Mouse (Mus musculus): ENCODE results near the gene Imp3. TPM values are rescaled to one million over a fixed set of nuclear protein-coding genes. Genes with fewer than 3 reads are reported as not detected.
A peak's percentile ranks its signal among the peaks of the same experiment; 100 is the strongest.

Imp3 gene
- 106 and 108 TPM in 2 replicates for total RNA-seq (2012; rRNA removed)

- H3K36me3 ChIP-seq (ENCODE audit: control insufficient read depth, insufficient read depth, low read length, poor library complexity, severe bottlenecking): no peaks in the 10 kb centered on the region
- peak; percentile 97 for DNase-seq (ENCODE audit: low read depth, low spot score)
- no peaks in the 10 kb centered on the region for H3K9me3 ChIP-seq (ENCODE audit: control insufficient read depth, insufficient read depth, low read depth, low read length)
- H3K4me3 ChIP-seq (ENCODE audit: insufficient read depth in 1 of 2, low read depth in 1 of 2, low read length in 2 of 2, poor library complexity in 1 of 2, severe bottlenecking in 1 of 2): peak within 1 kb of the TSS; percentile 87 to 96
- peak within 1 kb of the TSS; percentile 55 for H3K27ac ChIP-seq (ENCODE audit: insufficient read depth, low read depth, low read length, poor library complexity, severe bottlenecking)
- TF ChIP-seq CHD2 (IDR thresholded peaks at IDR 0.05; ENCODE audit: low read depth, low read length): peak; percentile 32; the same call in 1 of the 2 replicates
- TF ChIP-seq ZNF384 (IDR thresholded peaks at IDR 0.05; ENCODE audit: low read depth, low read length): no peak
- H3K4me1 ChIP-seq (ENCODE audit: control insufficient read depth in 2 of 2, insufficient read depth in 2 of 2, low read length in 2 of 2, poor library complexity in 1 of 2): peaks cover 0 to 4% of the 10 kb centered on the region in 2 experiments; a peak in 1 of 4 replicates
- in situ Hi-C loops (cut with MboI; ENCODE audit: low sequenced_read_pairs in 2 of 2, unreplicated experiment in 2 of 2): no loop called here
- H3K9ac ChIP-seq (ENCODE audit: insufficient read depth, low read depth, low read length, poor library complexity, severe bottlenecking): peak within 1 kb of the TSS; percentile 94
Observed at GRCm38 (mm10) chr9:56937223-56938160, at the start of gene Imp3. Gene Imp3 (plus strand): TSS chr9:56937475.

- Histone ChIP-seq H3K9ac (ENCODE audit: insufficient read depth, low read depth, low read length, poor library complexity, severe bottlenecking) (no peak overlapping the region), H3K36me3 (ENCODE audit: control insufficient read depth, insufficient read depth, low read length, poor library complexity, severe bottlenecking) (no peaks in the 10 kb centered on the region), H3K4me3 (ENCODE audit: insufficient read depth in 1 of 2, low read depth in 1 of 2, low read length in 2 of 2, poor library complexity in 1 of 2, severe bottlenecking in 1 of 2) (no peak overlapping the region), H3K4me1 (ENCODE audit: control insufficient read depth in 2 of 2, insufficient read depth in 2 of 2, low read length in 2 of 2, poor library complexity in 1 of 2) (peaks cover 0 to 3% of the 10 kb centered on the region in 2 experiments; a peak in 1 of 4 replicates), H3K27ac (ENCODE audit: insufficient read depth, low read depth, low read length, poor library complexity, severe bottlenecking) (no peak overlapping the region), H3K9me3 (ENCODE audit: control insufficient read depth, insufficient read depth, low read depth, low read length) (no peaks in the 10 kb centered on the region)
- in situ Hi-C loops (cut with MboI; ENCODE audit: low sequenced_read_pairs in 2 of 2, unreplicated experiment in 2 of 2): no loop called here
- no peak for DNase-seq (ENCODE audit: low read depth, low spot score)
- TF ChIP-seq HCFC1 (IDR thresholded peaks at IDR 0.05; ENCODE audit: borderline replicate concordance, insufficient read depth, low read length): no peak
- TF ChIP-seq CHD2 (IDR thresholded peaks at IDR 0.05; ENCODE audit: low read depth, low read length): no peak
- TF ChIP-seq ZNF384 (IDR thresholded peaks at IDR 0.05; ENCODE audit: low read depth, low read length): no peak
- TF ChIP-seq ZC3H11A (IDR thresholded peaks at IDR 0.05; ENCODE audit: borderline replicate concordance, low read depth, low read length): no peak
- no peak for TF ChIP-seq MAFK (IDR thresholded peaks at IDR 0.05; ENCODE audit: insufficient read depth, low read depth, low read length)
Observed at GRCm38 (mm10) chr9:56887581-56887980, 49.7 kb upstream of the Imp3 start.

GRCm38 (mm10) chr9:56889817-56890216, 47.5 kb upstream of the Imp3 start:
- TF ChIP-seq ZC3H11A (IDR thresholded peaks at IDR 0.05; ENCODE audit: borderline replicate concordance, low read depth, low read length) (0 out of 2 replicates have a peak, but pooled peaks have one; percentile 26), MAFK (IDR thresholded peaks at IDR 0.05; ENCODE audit: insufficient read depth, low read depth, low read length) (no peak), HCFC1 (IDR thresholded peaks at IDR 0.05; ENCODE audit: borderline replicate concordance, insufficient read depth, low read length) (no peak), CHD2 (IDR thresholded peaks at IDR 0.05; ENCODE audit: low read depth, low read length) (no peak), ZNF384 (IDR thresholded peaks at IDR 0.05; ENCODE audit: low read depth, low read length) (no peak)
- H3K4me3 ChIP-seq (ENCODE audit: insufficient read depth in 1 of 2, low read depth in 1 of 2, low read length in 2 of 2, poor library complexity in 1 of 2, severe bottlenecking in 1 of 2): peak overlapping the region; percentile 49 to 62; a peak in 3 of 4 replicates
- H3K9me3 ChIP-seq (ENCODE audit: control insufficient read depth, insufficient read depth, low read depth, low read length): no peaks in the 10 kb centered on the region
- peak overlapping the region; percentile 64; the same call in 1 of the 2 replicates for H3K9ac ChIP-seq (ENCODE audit: insufficient read depth, low read depth, low read length, poor library complexity, severe bottlenecking)
- H3K4me1 ChIP-seq (ENCODE audit: control insufficient read depth in 2 of 2, insufficient read depth in 2 of 2, low read length in 2 of 2, poor library complexity in 1 of 2): peaks cover 0 to 17% of the 10 kb centered on the region in 2 experiments; a peak in 2 of 4 replicates
- peak; percentile 84 for DNase-seq (ENCODE audit: low read depth, low spot score)
- no peaks in the 10 kb centered on the region for H3K36me3 ChIP-seq (ENCODE audit: control insufficient read depth, insufficient read depth, low read length, poor library complexity, severe bottlenecking)
- in situ Hi-C loops (cut with MboI; ENCODE audit: low sequenced_read_pairs in 2 of 2, unreplicated experiment in 2 of 2): loop anchor here in 1 of 2 experiments (10.0 kb wide), 1 partner anchor 325 kb away; no protein-coding TSS in a partner anchor
- H3K27ac ChIP-seq (ENCODE audit: insufficient read depth, low read depth, low read length, poor library complexity, severe bottlenecking): no peak overlapping the region

GRCm38 (mm10) chr9:56890522-56891250, 46.6 kb upstream of the Imp3 start:
- H3K4me3 ChIP-seq (ENCODE audit: insufficient read depth in 1 of 2, low read depth in 1 of 2, low read length in 2 of 2, poor library complexity in 1 of 2, severe bottlenecking in 1 of 2): no peak overlapping the region
- H3K9me3 ChIP-seq (ENCODE audit: control insufficient read depth, insufficient read depth, low read depth, low read length): no peaks in the 10 kb centered on the region
- TF ChIP-seq HCFC1 (IDR thresholded peaks at IDR 0.05; ENCODE audit: borderline replicate concordance, insufficient read depth, low read length): no peak
- TF ChIP-seq ZC3H11A (IDR thresholded peaks at IDR 0.05; ENCODE audit: borderline replicate concordance, low read depth, low read length): no peak
- no peak for TF ChIP-seq MAFK (IDR thresholded peaks at IDR 0.05; ENCODE audit: insufficient read depth, low read depth, low read length)
- no peak for TF ChIP-seq ZNF384 (IDR thresholded peaks at IDR 0.05; ENCODE audit: low read depth, low read length)
- TF ChIP-seq CHD2 (IDR thresholded peaks at IDR 0.05; ENCODE audit: low read depth, low read length): no peak
- in situ Hi-C loops (cut with MboI; ENCODE audit: low sequenced_read_pairs in 2 of 2, unreplicated experiment in 2 of 2): loop anchor here in 1 of 2 experiments (10.0 kb wide), 1 partner anchor 324 kb away; no protein-coding TSS in a partner anchor
- no peaks in the 10 kb centered on the region for H3K36me3 ChIP-seq (ENCODE audit: control insufficient read depth, insufficient read depth, low read length, poor library complexity, severe bottlenecking)
- no peak for DNase-seq (ENCODE audit: low read depth, low spot score)
- peaks cover 0 to 17% of the 10 kb centered on the region in 2 experiments; a peak in 2 of 4 replicates for H3K4me1 ChIP-seq (ENCODE audit: control insufficient read depth in 2 of 2, insufficient read depth in 2 of 2, low read length in 2 of 2, poor library complexity in 1 of 2)
- no peak overlapping the region for H3K27ac ChIP-seq (ENCODE audit: insufficient read depth, low read depth, low read length, poor library complexity, severe bottlenecking)
- H3K9ac ChIP-seq (ENCODE audit: insufficient read depth, low read depth, low read length, poor library complexity, severe bottlenecking): peak overlapping the region; percentile 64; the same call in 1 of the 2 replicates

All from ES-E14 (cell line).